Mouse (Mus musculus) liver, embryonic 14.5 days (tissue): ENCODE data around the gene Lrig2.

Experiments used
- CTCF ChIP-seq: IDR thresholded peaks from 2 replicates; pipeline ENCODE4 v1.5.1; 2016; ENCODE audit warnings: antibody characterized with exemption, low read depth, control low read depth
- EP300 ChIP-seq: IDR thresholded peaks from 2 replicates; pipeline ENCODE4 v1.6.1; 2016; ENCODE audit warnings: antibody characterized with exemption, low read depth

DNA sequence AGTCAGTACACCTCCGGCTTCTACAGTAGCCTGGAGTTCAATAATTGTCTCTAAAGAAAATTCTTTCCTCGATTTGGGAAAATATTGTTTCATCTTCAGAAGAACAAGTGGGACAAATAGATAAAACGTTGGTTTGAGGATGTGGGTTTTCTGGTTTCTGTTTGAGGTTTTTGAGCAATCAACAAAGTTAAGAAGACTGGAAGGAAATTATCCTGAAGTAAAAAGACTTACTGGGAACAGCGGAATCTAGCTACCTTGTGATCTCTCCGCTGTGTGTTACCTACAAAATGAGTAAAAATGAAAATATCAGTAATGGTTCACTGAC is 668 bp upstream of the Lrig2 start:
- TF ChIP-seq EP300: no peak
- TF ChIP-seq CTCF: no peak
